Mouse (Mus musculus) cerebellum, adult 18-20 months (tissue): ENCODE data around the gene Gm39566.
"Not testable (repeated sequence)": the region's sequence is repeated elsewhere in the genome, so short reads cannot be mapped to it uniquely, and the experiment has no call there.

Experiments used
- DNase-seq, 2 experiments: peaks; one replicate each; pipeline ENCODE4 v3.0.0; 2021

Gene Gm39566

DNA sequence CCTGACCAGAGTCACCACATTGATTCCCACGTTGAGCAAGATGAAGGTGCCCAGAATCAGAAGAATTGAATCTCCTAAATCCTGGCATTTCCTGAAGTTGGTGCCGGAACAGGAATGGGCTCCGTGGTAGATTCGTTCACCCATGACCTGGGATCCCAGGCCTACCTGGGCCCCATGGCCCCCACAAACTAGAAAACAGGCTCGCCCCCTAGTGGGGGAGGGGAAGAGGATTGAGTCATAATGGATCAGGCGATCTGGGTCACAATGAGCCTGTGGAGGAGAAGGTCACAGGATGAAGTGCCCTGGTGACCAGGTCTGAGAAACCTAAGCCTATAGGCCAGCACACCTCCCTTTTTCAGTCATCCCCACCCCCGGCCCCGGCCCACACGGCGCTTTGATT, at the start of gene Gm39566:
Gm39566 (minus strand) TSS at position 144 of the 400 bp plus-strand sequence.
- no peak for DNase-seq

GRCm38 (mm10) chr11:69864138-69864860, 49.2 kb upstream of the Gm39566 start:
- DNase-seq: no peak

DNA sequence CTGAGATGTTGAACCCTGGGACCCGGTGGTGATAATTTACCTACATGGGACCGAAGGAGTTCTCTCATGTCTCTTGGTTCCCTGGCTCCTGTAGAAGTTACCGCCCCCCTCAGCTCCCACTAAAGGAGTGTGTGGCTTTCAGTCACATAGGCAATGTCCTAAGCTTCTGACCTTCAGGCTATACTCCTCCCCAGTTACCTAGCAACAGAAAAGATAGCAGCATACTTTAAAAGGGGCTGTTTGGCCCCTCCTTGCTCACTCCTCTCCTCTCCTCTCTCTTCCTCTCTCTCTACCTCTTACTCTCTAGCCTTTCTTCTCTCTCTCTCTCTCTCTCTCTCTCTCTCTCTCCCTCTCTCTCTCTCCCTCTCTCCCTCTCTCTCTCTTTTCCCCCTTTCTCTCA, 48.6 kb upstream of the Gm39566 start:
- DNase-seq: not testable (repeated sequence)

DNA sequence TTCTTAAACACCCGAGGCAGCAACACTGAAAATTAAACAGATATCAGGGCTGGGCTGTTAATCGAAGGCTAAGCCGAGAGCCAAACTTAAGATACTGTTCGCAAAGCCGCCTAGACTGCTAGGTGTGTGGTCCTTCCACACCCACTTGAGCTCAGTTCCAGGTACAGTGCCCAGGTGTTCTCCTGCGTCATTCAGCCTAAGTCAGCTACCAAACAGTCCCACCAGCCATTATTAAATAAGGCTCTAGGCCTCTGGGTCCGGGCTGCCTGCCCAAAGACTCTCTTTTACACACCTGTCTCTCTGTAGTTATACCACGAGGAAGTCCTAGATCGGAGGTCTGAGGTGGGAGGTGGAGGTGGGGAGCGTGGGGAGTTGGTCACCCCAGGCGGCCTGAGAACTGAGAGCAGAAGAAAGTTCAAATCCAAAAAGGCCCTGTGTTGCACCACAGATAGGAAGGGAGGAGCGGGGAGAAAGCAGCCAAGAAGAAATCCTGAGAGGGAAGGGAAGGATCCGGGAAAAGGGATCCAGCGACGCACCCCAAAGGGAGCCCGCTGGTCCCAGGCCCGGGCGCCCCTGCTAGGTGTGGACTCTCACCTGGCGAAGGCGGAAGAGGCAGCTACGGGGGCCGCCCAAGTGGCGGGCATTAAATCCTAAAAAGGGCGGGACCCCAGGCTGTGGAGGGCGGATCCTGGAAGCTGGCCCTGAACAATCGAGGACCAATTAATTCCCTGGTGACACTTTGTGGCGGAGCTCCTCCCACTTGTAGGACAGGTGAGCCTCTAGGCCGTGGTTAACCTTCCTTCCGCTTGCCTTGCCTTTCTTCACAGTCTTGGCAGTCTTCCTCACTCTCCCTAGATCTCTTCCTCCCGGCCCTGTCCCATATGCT, 43.3 kb upstream of the Gm39566 start, which contains the start of gene Tnk1:
Tnk1 (minus strand) TSS at position 618 of the 886 bp plus-strand sequence.
- DNase-seq: no peak

GRCm38 (mm10) chr11:69855347-69855746, 40.2 kb upstream of the Gm39566 start:
- peak; percentile 60 to 65 for DNase-seq

DNA sequence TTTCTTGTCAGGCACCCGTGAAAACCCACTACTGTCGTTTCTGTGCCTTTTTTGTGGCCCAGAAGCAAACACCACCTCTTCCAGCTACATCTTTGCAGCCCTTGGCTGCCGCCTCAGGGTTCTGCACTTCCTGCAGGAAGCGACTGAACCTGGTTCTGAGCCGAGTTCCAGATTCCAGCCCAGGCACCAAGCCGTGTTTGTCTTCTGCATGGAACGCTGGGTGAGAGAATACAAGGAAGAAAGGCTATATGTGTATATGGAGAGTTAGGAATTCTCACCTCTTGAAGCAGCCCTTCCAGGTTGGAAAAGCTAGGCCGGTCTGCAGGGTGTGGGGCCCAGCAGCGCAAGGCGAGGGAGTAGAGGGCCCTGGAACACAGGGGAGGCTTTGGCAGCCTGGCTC, 39.6 kb upstream of the Gm39566 start:
- DNase-seq: no peak

DNA sequence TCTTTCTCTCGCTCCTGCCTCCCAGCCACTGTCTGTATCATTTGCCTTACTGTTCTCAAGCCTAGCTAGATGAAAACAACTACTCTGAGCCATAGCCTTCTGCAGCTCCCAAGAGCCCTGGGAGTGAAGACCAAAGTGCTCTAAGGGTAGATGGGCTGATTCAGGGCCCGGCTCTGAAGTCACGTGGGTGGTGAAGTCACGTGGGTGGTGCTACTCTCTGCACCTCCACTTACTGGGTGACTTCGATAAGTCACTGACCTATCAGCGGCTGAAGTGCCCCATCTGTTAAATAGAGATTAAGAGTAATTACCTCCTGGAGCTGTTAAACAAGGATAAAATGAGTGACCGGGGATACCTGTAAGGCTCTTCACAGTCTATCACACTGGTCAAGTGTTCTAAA, 38.9 kb upstream of the Gm39566 start:
- DNase-seq: no peak

- DNase-seq: no peak
Observed at GRCm38 (mm10) chr11:69850754-69851153, 35.7 kb upstream of the Gm39566 start.

- no peak for DNase-seq
Observed at GRCm38 (mm10) chr11:69849884-69850283, 34.8 kb upstream of the Gm39566 start.

GRCm38 (mm10) chr11:69849128-69849527, 34.0 kb upstream of the Gm39566 start:
- DNase-seq: no peak

DNA sequence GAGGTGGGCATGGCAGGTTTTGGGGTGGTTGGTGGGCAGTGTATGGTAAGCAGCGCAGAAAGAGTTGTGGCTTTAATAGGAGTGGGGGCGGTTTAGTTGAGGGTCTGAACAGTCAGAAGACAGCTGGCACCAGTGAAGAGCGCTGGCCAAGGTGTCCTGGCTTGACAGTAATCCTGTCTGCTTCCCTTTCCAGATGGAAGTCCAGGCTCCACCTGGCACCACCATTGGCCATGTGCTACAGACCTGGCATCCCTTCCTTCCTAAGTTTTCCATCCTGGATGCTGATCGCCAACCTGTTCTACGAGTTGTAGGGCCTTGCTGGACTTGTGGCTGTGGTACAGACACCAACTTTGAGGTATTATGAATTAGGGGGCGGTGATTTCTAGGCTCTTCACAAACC, 32.9 kb upstream of the Gm39566 start:
- peak; percentile 72 to 82 for DNase-seq

GRCm38 (mm10) chr11:69846738-69847688, 31.9 kb upstream of the Gm39566 start:
- DNase-seq: peak in 1 of 2 experiments; percentile 38

GRCm38 (mm10) chr11:69846198-69846680, 31.1 kb upstream of the Gm39566 start, which contains the start of gene Plscr3:
TSS of gene Plscr3 (plus strand) at chr11:69846376.
- peak; percentile 89 to 93 for DNase-seq

DNA sequence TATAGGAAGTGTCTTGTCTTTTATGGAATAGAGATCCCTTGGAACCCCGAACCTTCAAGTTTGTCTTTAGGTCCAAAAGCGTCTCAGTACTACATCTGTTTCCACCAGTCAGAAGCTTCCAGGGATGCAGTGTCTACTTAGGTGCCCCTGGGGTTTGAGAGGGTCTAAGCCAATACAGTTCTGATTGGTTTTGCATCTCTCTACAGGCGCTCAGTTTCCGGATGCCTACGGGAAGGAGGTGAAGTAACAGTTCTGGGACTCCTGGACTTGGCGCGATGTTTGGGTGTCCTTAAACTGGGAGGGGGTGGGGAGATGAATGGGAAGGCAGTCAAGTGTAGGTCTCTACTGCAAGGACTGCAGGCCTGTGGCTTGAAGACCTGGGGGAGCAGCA, 23.6 kb upstream of the Gm39566 start:
- peak in 1 of 2 experiments; percentile 33 for DNase-seq

- DNase-seq: peak; percentile 94 to 98
Observed at GRCm38 (mm10) chr11:69837952-69838713, 23.0 kb upstream of the Gm39566 start, which contains the start of gene Tmem256. TSS of gene Tmem256 (plus strand) at chr11:69838514.

GRCm38 (mm10) chr11:69837604-69837951, 22.5 kb upstream of the Gm39566 start, which contains the start of gene Nlgn2:
TSS of gene Nlgn2 (minus strand) at chr11:69837784.
- DNase-seq: peak in 1 of 2 experiments; percentile 86

GRCm38 (mm10) chr11:69836703-69837576, 21.8 kb upstream of the Gm39566 start:
- DNase-seq: peak; percentile 43 to 70

DNA sequence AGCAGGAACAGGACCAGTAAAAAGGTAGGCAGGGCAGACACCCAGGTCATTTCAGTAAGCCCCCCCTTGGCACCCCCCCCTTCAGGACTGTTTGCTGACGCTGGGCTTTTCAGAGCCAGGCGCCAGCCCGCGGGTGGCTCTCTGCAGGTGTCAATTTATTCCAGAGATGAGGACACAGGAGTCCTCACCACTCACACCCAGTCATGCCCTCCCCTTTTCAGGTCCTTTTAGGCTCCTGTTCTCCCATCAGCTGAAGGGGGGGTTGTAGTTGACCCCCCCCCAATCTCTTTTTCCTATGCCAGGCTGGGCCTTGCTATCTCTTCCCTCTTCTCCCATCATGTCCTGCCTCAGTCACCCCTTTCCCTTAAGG, 20.9 kb upstream of the Gm39566 start:
- DNase-seq: no peak

- DNase-seq: no peak
Observed at GRCm38 (mm10) chr11:69835326-69835965, 20.3 kb upstream of the Gm39566 start.

GRCm38 (mm10) chr11:69834001-69834549, 19.0 kb upstream of the Gm39566 start:
- DNase-seq: peak; percentile 31 to 58
